Mouse (Mus musculus): ENCODE measurements around the gene Mybphl. TPM values are rescaled to one million over a fixed set of nuclear protein-coding genes. Genes with fewer than 3 reads are reported as not detected.

Mybphl gene
- total RNA-seq, 2 experiments from 2014 or later, result not detected

DNA sequence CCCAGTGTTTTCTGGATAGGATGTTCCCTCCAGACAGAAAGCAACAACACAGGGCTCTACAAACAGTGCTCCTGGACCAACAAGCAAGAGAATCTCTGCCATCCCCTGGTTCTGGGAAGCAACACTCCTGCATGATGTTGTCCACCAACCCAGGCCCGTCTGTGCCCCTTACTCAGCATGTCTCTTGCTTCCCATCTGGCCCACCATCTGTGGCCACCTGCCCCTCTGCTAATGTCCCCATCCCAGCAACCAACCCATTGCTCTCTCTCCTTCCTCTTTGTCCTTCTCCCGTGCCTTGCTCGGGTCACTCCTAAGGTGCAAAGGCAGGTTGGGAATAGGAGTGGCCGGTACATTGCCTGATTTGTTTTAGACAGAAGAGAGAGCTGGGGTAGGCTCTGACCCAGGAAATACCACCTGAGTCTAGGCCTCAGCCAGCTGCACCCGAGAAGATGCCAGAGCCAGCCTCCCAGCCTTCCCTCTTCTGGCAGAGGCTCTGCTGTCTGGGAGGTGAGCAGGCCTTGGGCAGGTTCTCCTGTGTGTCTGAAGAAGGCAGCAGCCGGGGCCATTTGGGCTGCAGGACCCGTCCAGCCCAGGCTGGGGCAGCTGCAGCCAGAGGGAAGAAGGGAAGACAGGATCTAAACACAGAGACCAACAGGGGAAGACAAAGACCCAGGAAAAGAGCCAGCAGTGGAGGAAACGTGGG lies 45.1 kb downstream of the Mybphl start:
- no peak for DNase-seq (ENCODE audit: low spot score in 2 of 2)

DNA sequence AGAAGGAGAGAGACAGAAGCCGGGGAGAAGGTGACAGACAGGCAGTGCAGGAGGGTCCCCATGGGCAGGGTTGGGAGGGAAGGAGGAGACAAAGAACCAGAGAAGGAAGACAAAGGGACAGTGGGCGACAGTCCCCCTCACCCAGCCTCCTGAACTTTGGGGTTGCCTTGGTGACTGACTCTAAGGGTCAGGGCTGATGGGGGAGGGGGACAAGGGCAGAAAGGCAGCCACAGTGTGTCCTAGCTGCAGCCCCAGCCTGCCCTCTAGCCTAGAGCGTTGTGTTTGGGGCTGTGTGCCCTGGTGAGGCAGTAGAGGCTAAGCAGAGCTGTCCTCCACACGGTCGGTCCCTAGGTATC lies 45.6 kb downstream of the Mybphl start:
- DNase-seq (ENCODE audit: low spot score in 2 of 2), result no peak

DNA sequence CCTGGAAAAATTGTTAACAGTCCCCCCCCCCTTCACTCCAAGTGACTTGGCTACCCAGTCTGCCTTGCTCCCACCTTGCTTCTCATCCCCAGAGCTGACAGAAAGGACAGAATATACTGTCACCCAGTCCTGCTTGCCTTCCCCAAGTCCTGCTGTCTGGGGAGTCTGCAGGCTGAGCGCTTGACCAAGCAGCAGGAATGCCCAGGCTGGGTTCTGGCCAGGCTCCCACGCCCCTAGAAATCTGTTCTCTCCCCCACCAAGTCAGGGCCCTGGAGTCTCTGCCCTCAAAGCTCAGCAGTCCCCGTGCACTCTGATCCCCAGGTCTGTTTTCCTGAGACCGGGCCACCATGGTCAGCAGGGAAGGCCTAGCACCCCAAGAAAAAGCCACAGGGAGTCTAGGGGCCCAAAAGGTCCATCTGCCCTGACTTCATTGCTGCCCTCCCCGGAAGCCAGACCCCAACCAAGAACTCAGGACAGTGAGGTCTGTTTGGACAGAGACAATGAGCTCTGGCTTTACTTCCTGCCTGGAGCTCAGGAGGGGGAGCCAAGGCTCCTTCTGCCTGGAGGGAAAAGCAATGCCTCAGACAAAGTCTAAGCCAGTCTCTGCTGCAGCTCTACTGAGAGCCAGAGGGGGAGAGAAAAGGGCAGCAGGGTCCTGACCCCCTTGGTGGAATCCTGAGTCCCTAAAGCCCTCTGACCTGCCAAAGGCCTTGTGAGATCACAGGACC lies 46.5 kb downstream of the Mybphl start:
- DNase-seq (ENCODE audit: low spot score in 2 of 2), result no peak

DNA sequence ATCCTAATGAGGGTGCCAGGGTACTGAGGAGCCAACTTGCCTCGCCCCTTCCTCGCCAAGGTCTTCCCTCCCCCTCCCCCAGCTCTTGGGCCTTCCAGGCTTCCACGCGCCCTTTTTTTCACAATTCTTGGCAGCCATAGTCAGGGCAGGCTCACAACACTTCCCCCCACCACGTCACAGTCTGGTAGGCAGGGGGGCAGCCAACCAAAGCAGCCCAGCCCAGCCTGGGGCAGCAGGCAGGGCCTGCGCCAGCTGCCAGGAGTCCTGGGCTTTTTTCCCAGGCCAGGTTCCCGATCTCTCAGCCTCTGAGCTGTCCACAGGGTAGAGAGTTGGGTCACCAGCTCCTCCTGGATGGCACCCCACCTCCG lies 47.0 kb downstream of the Mybphl start:
- no peak for DNase-seq (ENCODE audit: low spot score in 2 of 2)

DNA sequence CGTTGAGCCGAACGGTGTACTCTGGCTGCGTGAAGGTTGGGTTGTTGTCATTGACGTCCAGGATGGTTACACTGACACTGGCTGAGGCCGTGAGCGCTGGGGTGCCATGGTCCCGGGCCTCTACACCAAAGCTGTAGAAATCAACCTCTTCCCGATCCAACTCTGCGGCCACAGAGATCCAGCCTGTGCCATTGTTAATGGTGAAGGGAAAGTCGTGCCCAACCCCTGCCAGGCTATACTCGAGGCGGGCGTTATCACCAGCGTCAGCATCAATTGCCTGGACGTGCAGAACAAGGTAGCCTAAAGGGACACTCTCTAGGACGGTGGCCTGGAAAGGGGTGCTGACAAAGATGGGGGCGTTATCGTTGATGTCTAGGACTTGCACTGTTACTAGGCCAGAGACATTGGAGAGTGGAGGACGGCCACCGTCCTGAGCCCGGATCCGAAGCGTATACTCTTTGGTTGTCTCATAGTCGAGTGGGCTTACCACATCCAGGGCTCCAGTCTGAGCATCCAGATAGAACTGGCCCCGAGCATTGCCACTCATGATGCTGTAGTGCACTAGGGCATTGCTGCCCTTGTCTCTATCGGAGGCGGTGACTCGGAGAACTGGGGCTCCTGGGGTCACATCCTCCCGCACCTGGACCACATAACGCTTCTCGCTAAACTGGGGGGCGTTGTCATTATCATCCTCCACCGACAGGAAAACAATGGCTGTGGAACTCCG lies 49.1 kb downstream of the Mybphl start:
- DNase-seq (ENCODE audit: low spot score in 2 of 2), result peak in 1 of 2 experiments; percentile 10

DNA sequence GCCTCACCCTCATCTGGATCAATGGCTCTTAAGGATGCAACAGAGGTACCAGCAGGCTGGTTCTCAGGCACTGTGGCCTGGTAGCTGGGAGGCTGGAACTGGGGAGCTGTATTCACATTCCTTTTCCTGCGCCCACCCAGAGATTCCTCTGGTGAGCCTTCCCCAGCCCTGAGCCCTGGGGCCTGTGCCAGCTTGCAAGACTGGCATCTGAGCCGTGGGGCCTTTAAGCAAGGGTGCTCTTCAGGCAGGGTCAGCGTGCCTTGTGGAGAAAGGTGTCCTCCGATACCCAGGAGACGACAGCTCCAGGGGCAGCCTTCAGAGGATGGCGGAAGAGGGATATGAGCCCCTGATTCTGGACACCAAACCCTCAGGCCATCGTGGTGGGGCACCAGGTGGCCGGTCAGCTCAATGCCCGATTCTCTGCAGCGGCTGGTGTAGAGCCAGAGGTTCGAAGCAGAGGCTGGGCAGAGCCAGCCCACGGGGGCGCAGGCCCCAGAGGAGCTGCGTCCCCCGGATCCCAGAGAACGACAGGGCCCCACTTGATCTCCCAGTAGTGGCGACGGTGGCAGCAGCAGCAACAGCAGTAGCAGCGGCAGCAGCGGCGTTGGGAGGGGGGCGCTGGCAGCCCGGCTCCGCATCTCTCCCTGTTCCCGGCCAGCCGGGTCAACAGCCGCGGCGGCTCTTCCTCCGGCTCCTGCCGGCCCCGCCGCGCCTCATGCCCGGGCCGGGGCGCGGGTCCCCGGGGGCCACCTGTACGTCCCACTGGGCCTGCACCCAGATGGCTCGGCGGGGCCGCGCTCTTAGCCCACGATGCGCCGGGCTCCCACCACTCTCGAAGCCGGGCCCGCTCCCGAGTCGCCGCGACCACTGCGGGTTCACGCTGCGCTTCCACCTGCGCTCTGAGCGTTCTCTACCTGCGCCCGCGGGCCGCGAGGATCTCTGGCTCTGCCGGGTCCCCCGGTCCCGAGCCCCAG lies 50.4 kb downstream of the Mybphl start, which contains the start of gene Celsr2:
Gene Celsr2 (minus strand): TSS at position 696 of the 974 bp plus-strand sequence.
- peak in 1 of 2 experiments; percentile 24 for DNase-seq (ENCODE audit: low spot score in 2 of 2)

DNA sequence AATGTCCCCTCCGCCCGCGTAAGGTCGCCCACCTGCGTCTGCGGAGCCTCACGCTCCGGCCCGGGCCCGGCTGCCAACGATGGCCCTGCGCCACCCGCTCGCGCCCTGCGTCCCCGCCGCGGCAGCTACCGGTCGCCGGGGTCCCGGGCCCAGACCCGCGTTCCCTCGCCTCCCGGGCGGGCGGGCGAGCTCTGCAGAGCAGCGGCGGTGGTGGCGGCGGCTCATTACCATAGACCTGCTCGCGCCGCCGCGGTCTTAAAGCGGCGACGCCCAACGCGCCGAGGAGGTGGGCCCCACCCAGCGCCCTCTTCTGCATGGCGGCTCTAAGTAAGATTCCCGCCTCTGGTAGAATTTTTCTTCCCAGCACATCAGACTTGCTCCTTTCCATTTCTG lies 51.1 kb downstream of the Mybphl start:
- DNase-seq (ENCODE audit: low spot score in 2 of 2), result peak; percentile 53 to 76

DNA sequence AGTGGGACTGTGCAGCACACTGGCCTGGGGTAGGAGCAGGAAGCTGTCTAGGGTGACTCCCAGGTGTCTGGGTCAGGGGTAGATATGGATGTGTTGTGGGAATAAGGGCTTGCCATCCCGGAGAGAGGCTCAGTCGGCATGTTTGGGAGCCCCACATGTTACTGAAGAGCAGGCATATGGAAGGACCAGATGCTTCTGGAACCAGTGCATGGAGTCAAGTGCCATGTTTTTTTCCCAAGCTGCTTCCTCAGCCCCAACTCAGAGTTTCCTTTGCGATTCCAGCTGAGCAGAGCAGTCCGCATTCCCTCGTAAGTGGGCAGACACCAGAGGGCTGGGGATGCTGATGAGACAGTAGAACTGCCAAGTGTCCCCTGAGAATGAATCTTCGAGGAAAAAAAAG lies 58.3 kb downstream of the Mybphl start:
- DNase-seq (ENCODE audit: low spot score in 2 of 2), result no peak

DNA sequence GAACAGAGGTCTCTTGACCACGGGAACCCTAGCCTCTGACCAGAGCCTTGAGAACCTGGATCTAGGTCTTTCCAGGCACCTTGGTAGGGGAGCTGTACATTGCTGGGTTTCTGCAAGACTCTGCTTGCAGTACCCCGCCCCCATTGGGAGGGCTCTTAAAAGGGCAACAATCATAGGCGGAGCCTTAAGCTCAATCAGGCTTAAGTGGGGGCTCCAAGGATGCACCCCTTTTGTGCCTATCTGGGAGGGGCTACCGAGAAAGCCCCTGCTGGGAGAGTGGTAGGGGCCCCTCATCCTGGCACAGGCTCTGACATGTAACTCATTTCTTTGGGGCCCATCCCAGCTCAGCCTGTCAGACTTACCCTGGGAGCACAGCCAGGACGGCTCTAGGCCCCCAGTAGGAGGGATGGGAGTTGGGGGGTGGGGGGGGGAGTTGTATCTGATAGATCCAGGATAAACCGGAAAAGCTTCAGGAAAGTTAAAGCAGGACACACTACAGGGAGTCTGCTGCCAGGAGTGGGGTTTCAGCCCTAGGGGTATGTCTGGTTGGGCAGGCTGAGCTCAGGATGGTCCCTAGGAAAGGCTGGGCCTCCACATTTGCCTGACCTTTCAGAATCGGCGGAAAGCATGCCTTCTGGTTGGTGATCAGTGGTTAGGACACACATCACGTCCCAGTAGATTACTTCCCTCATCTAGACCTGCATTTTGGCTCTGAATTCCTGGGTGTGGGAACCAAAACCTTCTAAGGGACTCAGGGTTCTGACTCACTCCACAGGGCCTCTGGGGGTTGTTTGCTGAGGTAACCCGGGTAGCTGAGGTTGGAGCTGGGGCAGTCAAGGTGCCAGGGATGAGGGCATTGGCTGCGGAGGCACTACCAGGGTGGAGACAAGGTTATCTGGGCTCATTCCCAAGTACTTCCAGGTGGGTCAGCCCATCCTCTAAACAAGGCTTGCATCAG lies 59.4 kb downstream of the Mybphl start:
- peak in 1 of 2 experiments; percentile 43 for DNase-seq (ENCODE audit: low spot score in 2 of 2)

DNA sequence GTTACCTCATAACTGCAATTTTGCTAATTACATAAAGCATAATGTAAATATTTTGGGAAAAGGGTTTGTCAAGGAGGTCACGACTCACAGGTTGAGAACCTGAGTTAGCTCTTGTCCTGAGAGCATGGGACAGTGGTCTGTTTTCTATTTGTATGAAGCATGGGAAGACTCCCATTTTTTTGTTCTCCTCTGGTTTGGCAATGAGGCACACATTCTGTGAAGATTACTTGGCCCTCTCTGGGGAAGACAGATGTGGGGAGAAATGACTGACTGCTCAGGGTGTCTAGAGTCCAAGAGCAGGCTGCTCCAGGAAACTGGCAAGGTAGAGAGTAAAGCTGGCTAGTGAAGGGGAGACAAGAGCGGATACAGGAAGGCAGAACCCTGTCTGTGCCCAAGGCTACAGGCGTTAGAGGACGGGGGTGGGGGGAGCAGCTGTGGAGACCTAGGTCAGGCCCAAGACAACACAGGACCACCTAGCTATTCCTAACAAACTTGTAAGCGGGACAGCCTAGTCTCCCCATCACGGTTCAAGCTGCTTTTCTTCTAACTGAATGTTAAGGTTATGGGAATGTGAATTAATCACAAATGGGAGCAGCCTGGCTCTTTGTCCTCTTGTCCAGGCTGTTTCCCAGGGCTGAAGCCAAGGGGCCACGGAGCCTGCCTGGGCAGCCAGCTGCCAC lies 60.4 kb downstream of the Mybphl start:
- DNase-seq (ENCODE audit: low spot score in 2 of 2), result no peak

DNA sequence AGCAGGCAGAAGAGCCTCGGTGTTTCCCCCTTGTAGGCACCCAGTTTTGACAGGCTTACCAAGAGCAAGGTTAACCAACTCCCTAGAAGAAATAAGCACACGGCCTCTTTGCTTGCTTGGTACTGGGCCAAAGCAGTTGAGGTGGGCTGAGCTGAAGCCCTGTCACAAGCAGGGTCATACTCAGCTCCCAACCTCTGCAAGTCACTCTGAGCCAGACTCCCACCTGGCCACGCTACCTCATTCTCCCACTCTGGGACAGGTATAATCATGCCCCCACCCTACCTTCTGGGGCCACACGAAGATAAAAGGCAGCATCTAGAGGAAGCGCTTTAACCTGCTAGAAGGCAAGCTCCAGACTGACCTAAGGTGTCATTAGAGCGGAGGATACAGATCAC lies 60.9 kb downstream of the Mybphl start:
- no peak for DNase-seq (ENCODE audit: low spot score in 2 of 2)

Other genes starting within 250 kb of the Mybphl start
- gene Gnai3, start 218.8 kb upstream of the Mybphl start, total RNA-seq (2021), result 10 to 100 TPM; 56.6 to 60.5 TPM
- gene Gpr61, start 210.0 kb upstream of the Mybphl start, total RNA-seq (2021), result under 1 TPM; 0.18 to 0.22 TPM
- gene Amigo1, start 178.6 kb upstream of the Mybphl start, total RNA-seq (2021), result 10 to 100 TPM; 27.9 to 32.2 TPM
- 1 to 10 TPM; 4.5 to 6.1 TPM for gene Cyb561d1, start 163.7 kb upstream of the Mybphl start, total RNA-seq (2021)
- 10 to 100 TPM; 16.4 to 27.7 TPM for gene Atxn7l2, start 154.0 kb upstream of the Mybphl start, total RNA-seq (2021)
- gene Sypl2, start 138.3 kb upstream of the Mybphl start, total RNA-seq (2021), result 100 to 1,000 TPM; 441 to 517 TPM
- 100 to 1,000 TPM; 126 to 128 TPM for gene Psma5, start 108.0 kb upstream of the Mybphl start, total RNA-seq (2021)
- gene Sort1, start 80.8 kb upstream of the Mybphl start, total RNA-seq (2021), result 10 to 100 TPM; 54.6 to 59.9 TPM
- gene Psrc1, start 18.9 kb downstream of the Mybphl start, total RNA-seq (2021), result 1 to 10 TPM; 4.1 to 6.0 TPM
- gene Celsr2, start 50.6 kb downstream of the Mybphl start, total RNA-seq (2021), result 1 to 10 TPM; 3.0 to 5.9 TPM
- 100 to 1,000 TPM; 107 to 113 TPM for gene Sars, start 80.3 kb downstream of the Mybphl start, total RNA-seq (2021)
- gene 1700013F07Rik, start 169.2 kb downstream of the Mybphl start, total RNA-seq (2021), result not detected
- gene 5330417C22Rik, start 171.6 kb downstream of the Mybphl start, total RNA-seq (2021), result under 1 TPM in 1 of 2 experiments, not detected in 1; 0.10 TPM
- 10 to 100 TPM; 31.5 to 34.5 TPM for gene Tmem167b, start 197.6 kb downstream of the Mybphl start, total RNA-seq (2021)
- 10 to 100 TPM; 20.6 to 20.8 TPM for gene Taf13, start 206.8 kb downstream of the Mybphl start, total RNA-seq (2021)
- 1 to 10 TPM; 7.7 to 8.9 TPM for gene Wdr47, start 226.4 kb downstream of the Mybphl start, total RNA-seq (2021)